Comparison of ENCODE assay signal across 9 mouse cellular contexts in the genomic region with DNA sequence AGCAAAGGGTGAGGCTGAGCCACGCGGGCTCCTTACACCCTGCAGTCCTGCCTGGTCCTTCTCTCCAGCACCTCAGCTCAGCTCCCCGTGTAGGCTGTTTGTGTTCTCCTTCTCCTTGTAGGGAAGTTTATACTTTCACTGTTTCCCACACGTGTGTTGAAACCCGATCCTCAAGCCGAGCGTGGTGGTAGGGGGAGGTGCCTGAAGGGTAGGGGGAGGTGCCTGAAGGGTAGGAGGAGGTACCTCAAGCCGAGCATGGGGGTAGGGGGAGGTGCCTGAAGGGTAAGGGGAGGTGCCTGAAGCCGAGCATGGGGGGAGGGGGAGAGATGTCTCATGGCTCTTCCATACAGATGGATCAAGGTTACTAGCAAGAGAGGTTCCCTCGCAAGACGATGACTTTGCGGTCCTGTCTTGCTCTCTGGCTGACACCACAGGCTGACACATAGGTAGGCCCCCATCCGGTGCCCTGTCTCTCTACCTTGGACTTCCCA. TPM values are rescaled to one million over a fixed set of nuclear protein-coding genes. Genes with fewer than 3 reads are reported as not detected.
DNase-seq lines count a peak whose midpoint lies in the region; ATAC-seq lines count a peak whose summit lies in the region.
"Had no signal": no experiment of that assay in that cellular context is flagged by ENCODE, and none has a peak within 500 bp of the region (broad histone marks: within the 10 kb centered on the region; RNA-seq: fewer than 3 reads in every experiment).

No protein-coding gene starts in this region.

- peaks cover 55% of the 10 kb centered on the region for H3K4me1 ChIP-seq in heart, embryonic 10.5 days
- H3K4me1 ChIP-seq in limb, embryonic 12.5 days (replicated peaks), result peaks cover 18% of the 10 kb centered on the region

- no peaks in the 10 kb centered on the region for H3K9me3 ChIP-seq in heart, embryonic 10.5 days
- no peaks in the 10 kb centered on the region for H3K9me3 ChIP-seq in limb, embryonic 12.5 days

- H3K4me2 ChIP-seq in limb, embryonic 12.5 days, result peak overlapping the region; percentile 30

- no peaks in the 10 kb centered on the region for H3K27me3 ChIP-seq in heart, embryonic 10.5 days (ENCODE audit: insufficient read depth, poor library complexity, severe bottlenecking)
- no peaks in the 10 kb centered on the region for H3K27me3 ChIP-seq in limb, embryonic 12.5 days

- WGBS in heart, embryonic 10.5 days, result 16% methylated on average over 13 of the region's 13 CpGs
- 10% methylated on average over 13 of the region's 13 CpGs for WGBS in limb, embryonic 12.5 days

- no peaks in the 10 kb centered on the region for H3K36me3 ChIP-seq in heart, embryonic 10.5 days
- H3K36me3 ChIP-seq in limb, embryonic 12.5 days, result no peaks in the 10 kb centered on the region

- no peak for DNase-seq in heart, embryonic 10.5 days (ENCODE audit: low spot score)
- DNase-seq in heart, postnatal 36 days, result no peak
- peak; percentile 13 for DNase-seq in urinary bladder, adult 2 months (ENCODE audit: low spot score)
- no peak for DNase-seq in urinary bladder, postnatal 25 days (ENCODE audit: low spot score)
- DNase-seq in urinary bladder, postnatal 14 days (ENCODE audit: low spot score), result peak; percentile 8
- no peak for DNase-seq in layer of hippocampus, postnatal 36 days
- DNase-seq in thymus, adult 18-20 months, result no peak

- ATAC-seq in limb, embryonic 12.5 days (ENCODE audit: insufficient number of reproducible peaks, insufficient read depth, low FRiP score, low TSS enrichment, low read depth), result peak; percentile 39; the same call in 1 of the 2 replicates

- H3K4me3 ChIP-seq in heart, embryonic 10.5 days, result peak overlapping the region; percentile 34
- H3K4me3 ChIP-seq in limb, embryonic 12.5 days (replicated peaks), result no peak overlapping the region
- H3K4me3 ChIP-seq: heart, adult 2 months had no signal

- peak overlapping the region; percentile 73 for H3K27ac ChIP-seq in heart, embryonic 10.5 days
- H3K27ac ChIP-seq in limb, embryonic 12.5 days, result peak overlapping the region; percentile 19; the same call in 1 of the 2 replicates
- H3K27ac ChIP-seq: heart, adult 2 months had no signal

- H3K9ac ChIP-seq in limb, embryonic 12.5 days (replicated peaks), result no peak overlapping the region

- intact Hi-C loops in heart, postnatal 36 days (cut with DNase I), result no loop called here

RNA-seq across cellular contexts. Expression of a gene that starts 15.4 kb away (rescaled TPM):
- polyA plus RNA-seq in heart, embryonic 10.5 days (2016; fragmentation: Nextera tagmentation; extraction: Ambion mirVana), result 20.9 and 22.0 TPM in 2 replicates
- total RNA-seq in heart, postnatal 36 days (2021), result 10 to 100 TPM; 24.0 to 68.3 TPM
- 32.3 and 34.9 TPM in 2 replicates for polyA plus RNA-seq in urinary bladder, adult 2 months (2012; rRNA removed)
- 14.1 and 15.2 TPM in 2 replicates for polyA plus RNA-seq in limb, embryonic 12.5 days (2016; fragmentation: Nextera tagmentation; extraction: Ambion mirVana)
- 10 to 100 TPM; 16.9 to 18.0 TPM for total RNA-seq in layer of hippocampus, postnatal 36 days (2021)

Comparison
In these comparisons a context has a peak if more than half of its experiments do, and no peak if none do; other contexts are left out.
1. DNase-seq: peak in urinary bladder, adult 2 months (single experiment) and urinary bladder, postnatal 14 days (single experiment); none in heart, embryonic 10.5 days (single experiment), heart, postnatal 36 days (0 of 2), urinary bladder, postnatal 25 days (single experiment), layer of hippocampus, postnatal 36 days (0 of 2) and thymus, adult 18-20 months (0 of 2).